Mouse (Mus musculus): Measurements from ENCODE around the gene Art4. TPM values are rescaled to one million over a fixed set of nuclear protein-coding genes. Genes with fewer than 3 reads are reported as not detected.
A peak's percentile ranks its signal among the peaks of the same experiment; 100 is the strongest.
"Not testable (repeated sequence)": the region's sequence is repeated elsewhere in the genome, so short reads cannot be mapped to it uniquely, and the experiment has no call there.

The Art4 gene
- not detected for total RNA-seq (2021)

- DNase-seq (ENCODE audit: low spot score in 2 of 2) = no peak
- intact Hi-C loops (cut with DNase I) = no loop called here
Measured at GRCm38 (mm10) chr6:136857186-136857872, at the start of gene Art4. Gene Art4, minus strand, starts transcription at chr6:136857733.

DNA sequence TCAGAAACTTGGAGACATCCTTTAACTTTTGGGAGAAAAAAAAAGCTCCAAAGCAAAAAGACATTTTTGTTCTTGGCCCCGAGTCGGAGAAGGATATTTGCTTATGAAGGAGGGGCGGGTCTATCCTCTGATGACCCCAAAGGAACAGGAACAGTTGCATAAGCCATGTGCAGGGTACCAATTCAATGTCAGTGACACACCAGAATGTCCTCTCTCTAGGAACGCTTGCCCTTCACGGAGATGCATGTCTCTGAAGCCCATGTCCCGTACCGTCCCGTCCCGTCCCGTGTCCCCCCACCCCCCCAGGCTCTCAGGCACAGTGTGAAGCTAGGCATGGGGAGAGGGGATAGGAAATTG lies 49.4 kb upstream of the Art4 start:
- intact Hi-C loops (cut with DNase I) = no loop called here
- DNase-seq (ENCODE audit: low spot score in 2 of 2) = no peak

- intact Hi-C loops (cut with DNase I) = no loop called here
- DNase-seq (ENCODE audit: low spot score in 2 of 2) = no peak
Measured at GRCm38 (mm10) chr6:136906283-136906936, 48.9 kb upstream of the Art4 start.

- intact Hi-C loops (cut with DNase I) = no loop called here
- no peak for DNase-seq (ENCODE audit: low spot score in 2 of 2)
Measured at GRCm38 (mm10) chr6:136903885-136904470, 46.4 kb upstream of the Art4 start.

- intact Hi-C loops (cut with DNase I) = no loop called here
- DNase-seq (ENCODE audit: low spot score in 2 of 2) = no peak
Measured at GRCm38 (mm10) chr6:136902527-136902926, 45.0 kb upstream of the Art4 start.

- no peak for DNase-seq (ENCODE audit: low spot score in 2 of 2)
- intact Hi-C loops (cut with DNase I) = no loop called here
Measured at GRCm38 (mm10) chr6:136901010-136901409, 43.5 kb upstream of the Art4 start.

GRCm38 (mm10) chr6:136900369-136901009 lies 43.0 kb upstream of the Art4 start:
- no peak for DNase-seq (ENCODE audit: low spot score in 2 of 2)
- intact Hi-C loops (cut with DNase I) = no loop called here

DNA sequence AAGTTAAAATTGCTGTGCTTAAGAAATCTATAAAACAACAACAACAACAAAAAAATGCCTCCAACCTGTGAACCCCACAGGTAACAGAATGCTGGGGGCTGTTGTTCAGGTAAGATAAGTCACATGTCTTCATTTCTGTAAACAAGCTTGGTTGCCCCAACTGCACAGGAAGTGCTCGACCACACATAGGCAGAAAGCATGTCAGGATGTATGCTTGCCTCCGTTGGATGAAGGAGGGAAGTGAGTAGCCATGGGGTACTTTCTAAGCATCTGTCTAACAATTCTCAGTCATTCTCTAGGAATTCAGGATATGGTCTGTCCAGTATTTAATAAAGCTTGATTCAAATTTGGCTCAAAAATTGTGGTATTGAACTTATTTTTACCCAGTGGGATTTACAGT lies 41.4 kb upstream of the Art4 start:
- intact Hi-C loops (cut with DNase I) = no loop called here
- DNase-seq (ENCODE audit: low spot score in 2 of 2) = no peak

- intact Hi-C loops (cut with DNase I) = no loop called here
- DNase-seq (ENCODE audit: low spot score in 2 of 2) = no peak
Measured at GRCm38 (mm10) chr6:136898222-136898621, 40.7 kb upstream of the Art4 start.

DNA sequence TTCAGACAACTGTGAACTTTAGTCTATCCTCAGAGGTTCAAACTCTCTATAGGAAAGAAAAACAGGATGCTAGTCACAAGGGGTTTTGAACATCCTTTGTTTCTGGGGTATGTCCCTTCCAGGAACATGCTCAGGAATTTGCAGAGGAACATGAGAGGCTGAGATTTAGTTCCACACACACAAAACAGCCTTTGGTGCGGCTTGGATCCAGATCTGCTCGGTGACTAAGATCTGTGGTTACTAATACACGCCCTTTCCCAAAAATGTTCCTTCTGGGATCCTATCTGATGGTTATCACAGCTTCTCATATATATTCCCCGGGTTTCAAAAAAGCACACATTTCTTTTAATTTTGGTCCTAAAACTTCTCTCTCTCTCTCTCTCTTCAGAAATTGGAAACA lies 40.3 kb upstream of the Art4 start:
- DNase-seq (ENCODE audit: low spot score in 2 of 2) = no peak
- intact Hi-C loops (cut with DNase I) = no loop called here

GRCm38 (mm10) chr6:136894532-136895339 lies 37.2 kb upstream of the Art4 start:
- no peak for DNase-seq (ENCODE audit: low spot score in 2 of 2)
- intact Hi-C loops (cut with DNase I) = no loop called here

GRCm38 (mm10) chr6:136892002-136892401 lies 34.5 kb upstream of the Art4 start:
- intact Hi-C loops (cut with DNase I) = no loop called here
- no peak for DNase-seq (ENCODE audit: low spot score in 2 of 2)

GRCm38 (mm10) chr6:136889554-136889953 lies 32.0 kb upstream of the Art4 start:
- intact Hi-C loops (cut with DNase I) = no loop called here

DNA sequence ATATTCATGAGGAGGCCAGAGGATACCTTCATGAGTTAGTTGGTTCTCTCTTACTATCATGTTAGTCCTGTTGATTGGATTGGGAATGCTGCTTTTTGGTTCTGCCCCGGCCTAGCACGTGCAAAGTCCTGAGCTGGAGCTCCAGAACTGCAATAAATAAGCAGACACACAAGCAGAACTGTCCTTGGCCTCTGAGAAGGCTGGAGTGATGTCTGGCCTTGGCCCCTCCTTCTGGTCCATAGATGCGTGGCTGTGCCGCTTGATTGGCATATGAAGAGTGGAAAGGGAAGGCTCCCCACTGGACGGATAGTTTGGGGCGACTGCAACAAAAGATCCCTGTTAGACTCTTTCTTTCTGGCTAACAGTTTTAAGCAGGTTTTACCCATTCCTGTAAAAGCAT lies 31.5 kb upstream of the Art4 start:
- DNase-seq (ENCODE audit: low spot score in 2 of 2) = no peak
- intact Hi-C loops (cut with DNase I) = no loop called here

More at GRCm38 (mm10) chr6:136889554-136889953, 32.0 kb upstream of the Art4 start:
- DNase-seq (ENCODE audit: low spot score in 2 of 2) = no peak

- DNase-seq (ENCODE audit: low spot score in 2 of 2) = no peak
- intact Hi-C loops (cut with DNase I) = no loop called here
Measured at GRCm38 (mm10) chr6:136887854-136888253, 30.3 kb upstream of the Art4 start.

DNA sequence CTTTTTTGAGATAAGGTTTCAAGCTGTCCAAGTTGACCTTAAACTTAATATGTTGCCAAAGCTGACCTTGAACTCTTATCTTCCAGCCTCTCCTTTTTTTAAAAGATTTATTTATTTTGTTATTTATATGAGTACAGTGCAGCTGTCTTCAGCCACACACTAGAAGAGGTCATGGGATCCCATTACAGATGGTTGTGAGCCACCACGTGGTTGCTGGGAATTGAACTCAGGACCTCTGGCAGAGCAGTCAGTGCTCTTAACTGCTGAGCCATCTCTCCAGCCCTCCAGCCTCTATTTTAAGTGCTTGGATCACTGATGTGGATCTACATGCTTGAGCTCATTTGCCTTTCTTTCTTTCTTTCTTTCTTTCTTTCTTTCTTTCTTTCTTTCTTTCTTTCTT lies 27.2 kb upstream of the Art4 start:
- not testable (repeated sequence) for DNase-seq (ENCODE audit: low spot score in 2 of 2)

DNA sequence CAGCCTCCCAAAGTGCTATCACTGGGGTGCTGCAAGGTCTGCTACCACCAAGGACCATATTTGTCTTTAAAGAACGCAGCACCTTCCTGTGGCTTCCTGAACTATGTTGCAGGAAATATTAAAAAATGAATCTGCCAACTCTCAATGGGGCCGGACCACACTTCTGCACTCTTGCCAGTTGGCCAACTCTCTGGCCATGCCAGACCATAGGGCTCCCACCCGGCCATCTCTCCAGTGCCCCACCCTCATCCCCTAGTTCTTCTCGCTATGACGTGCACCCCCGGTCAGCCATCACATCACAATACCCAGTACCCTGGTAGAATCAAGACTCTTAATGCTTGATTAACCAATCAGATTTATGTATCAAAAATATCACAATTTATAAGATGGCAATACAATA lies 26.4 kb upstream of the Art4 start:
- intact Hi-C loops (cut with DNase I) = no loop called here
- DNase-seq (ENCODE audit: low spot score in 2 of 2) = no peak

More for the DNA sequence above, 27.2 kb upstream of the Art4 start:
- intact Hi-C loops (cut with DNase I) = not testable (repeated sequence)

DNA sequence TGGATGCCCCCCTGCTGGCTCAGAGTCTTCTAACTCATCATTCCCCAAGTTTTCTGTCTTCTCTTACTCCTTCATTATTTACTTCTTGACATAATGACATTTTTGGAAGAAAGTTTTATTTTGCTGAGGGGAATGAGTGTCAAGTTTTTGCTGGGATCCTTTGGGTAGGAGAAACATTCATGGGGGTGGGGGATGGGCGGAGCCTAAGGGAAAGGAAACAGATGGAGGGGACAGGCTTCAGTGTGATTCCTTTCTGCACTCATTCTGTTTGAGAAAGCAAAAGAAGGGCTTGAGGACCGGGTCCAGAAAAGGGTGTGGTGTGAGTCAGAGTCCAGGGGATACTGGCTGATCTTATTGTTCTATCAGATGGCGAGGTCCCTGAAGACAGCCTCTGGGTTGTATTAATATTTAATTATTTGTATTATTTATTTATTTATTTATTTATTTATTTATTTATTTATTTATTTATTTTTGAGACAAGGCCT lies 25.9 kb upstream of the Art4 start:
- no peak for DNase-seq (ENCODE audit: low spot score in 2 of 2)
- intact Hi-C loops (cut with DNase I) = no loop called here

GRCm38 (mm10) chr6:136881678-136882077 lies 24.1 kb upstream of the Art4 start:
- intact Hi-C loops (cut with DNase I) = no loop called here
- DNase-seq (ENCODE audit: low spot score in 2 of 2) = no peak

GRCm38 (mm10) chr6:136875670-136876069 lies 18.1 kb upstream of the Art4 start, which contains the start of gene Mgp:
Gene Mgp, minus strand, starts transcription at chr6:136875823.
- intact Hi-C loops (cut with DNase I) = no loop called here

More at GRCm38 (mm10) chr6:136875670-136876069, 18.1 kb upstream of the Art4 start, which contains the start of gene Mgp:
- DNase-seq (ENCODE audit: low spot score in 2 of 2) = peak; percentile 59 to 72
